Mouse (Mus musculus): Measurements from ENCODE around the gene Tmc1. TPM values are rescaled to one million over a fixed set of nuclear protein-coding genes. Genes with fewer than 3 reads are reported as not detected.

The Tmc1 gene
- polyA plus RNA-seq (2012; ENCODE audit: low replicate concordance), result not detected in 2 replicates

GRCm38 (mm10) chr19:20953874-20954273 lies at the start of gene Tmc1:
Gene Tmc1, minus strand, starts transcription at chr19:20954202.

Other genes starting within 250 kb of the Tmc1 start
- 0.14 and 0.47 TPM in 2 replicates for gene Aldh1a7, start 226.6 kb downstream of the Tmc1 start, polyA plus RNA-seq (2012; ENCODE audit: low replicate concordance)